Mouse (Mus musculus) ES-E14 (cell line): ENCODE results near the gene Fxn.

Experiments used
- CHD2 ChIP-seq: IDR thresholded peaks from 2 replicates; pipeline ENCODE4 v1.6.1; 2014; ENCODE audit warnings: mild to moderate bottlenecking, low read depth, low read length, inconsistent platforms
- HCFC1 ChIP-seq: IDR thresholded peaks from 2 replicates; pipeline ENCODE4 v1.6.1; 2012; ENCODE audit warnings: low read length, inconsistent platforms, borderline replicate concordance; ENCODE audit not compliant: insufficient read depth
- ZNF384 ChIP-seq: IDR thresholded peaks from 2 replicates; pipeline ENCODE4 v1.6.1; 2012; ENCODE audit warnings: low read depth, low read length, inconsistent platforms

DNA sequence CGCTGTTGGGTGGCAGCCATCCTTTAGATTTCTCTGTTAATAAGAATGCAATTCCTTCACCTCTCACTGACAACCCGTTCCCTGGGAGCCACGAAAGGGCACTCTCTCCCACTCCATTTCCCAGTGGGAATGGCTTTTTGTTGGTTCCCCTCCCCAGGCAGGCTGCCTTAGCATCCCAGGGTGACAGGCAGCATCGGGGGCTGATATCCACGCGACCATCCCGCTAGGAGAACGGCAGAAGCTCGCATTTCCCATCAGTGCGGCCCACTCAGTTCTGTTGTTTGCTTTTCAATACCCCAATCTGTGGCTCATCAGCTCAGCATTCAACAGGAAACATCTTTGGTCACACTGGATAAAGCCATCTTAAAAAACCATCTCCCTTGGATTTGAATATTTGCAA, 21.8 kb upstream of the Fxn start:
- TF ChIP-seq HCFC1: no peak
- no peak for TF ChIP-seq ZNF384
- TF ChIP-seq CHD2: no peak
